Mouse (Mus musculus) right cerebral cortex, adult 2 months (tissue): ENCODE results near the gene Pdrg1.

Experiments
- DNase-seq, 2 experiments: peaks; one replicate each; pipeline ENCODE4 v3.0.0; 2021 to 2022; ENCODE audit warnings: low spot score in 2 of 2

The Pdrg1 gene

GRCm38 (mm10) chr2:153014758-153015593 is at the start of gene Pdrg1:
TSS of gene Pdrg1 (minus strand) at chr2:153015427.
- peak; percentile 95 to 96 for DNase-seq

- DNase-seq, result no peak
Measured at GRCm38 (mm10) chr2:153064190-153064970, 49.2 kb upstream of the Pdrg1 start.

- no peak for DNase-seq
Measured at GRCm38 (mm10) chr2:153063394-153063793, 48.2 kb upstream of the Pdrg1 start.

GRCm38 (mm10) chr2:153060216-153060615 is 45.0 kb upstream of the Pdrg1 start:
- no peak for DNase-seq

- no peak for DNase-seq
Measured at GRCm38 (mm10) chr2:153058365-153058764, 43.1 kb upstream of the Pdrg1 start.

GRCm38 (mm10) chr2:153055270-153055920 is 40.2 kb upstream of the Pdrg1 start:
- DNase-seq, result no peak

- no peak for DNase-seq
Measured at GRCm38 (mm10) chr2:153053896-153054295, 38.7 kb upstream of the Pdrg1 start.

GRCm38 (mm10) chr2:153052700-153053351 is 37.6 kb upstream of the Pdrg1 start:
- no peak for DNase-seq

- no peak for DNase-seq
Measured at GRCm38 (mm10) chr2:153051537-153051936, 36.3 kb upstream of the Pdrg1 start.

GRCm38 (mm10) chr2:153051095-153051494 is 35.9 kb upstream of the Pdrg1 start:
- DNase-seq, result no peak

GRCm38 (mm10) chr2:153049997-153050358 is 34.8 kb upstream of the Pdrg1 start:
- no peak for DNase-seq

GRCm38 (mm10) chr2:153049288-153049996 is 34.2 kb upstream of the Pdrg1 start:
- DNase-seq, result peak; percentile 60

GRCm38 (mm10) chr2:153047828-153048465 is 32.7 kb upstream of the Pdrg1 start:
- peak in 1 of 2 experiments; percentile 76 for DNase-seq

GRCm38 (mm10) chr2:153045884-153046299 is 30.7 kb upstream of the Pdrg1 start:
- DNase-seq, result peak; percentile 64 to 72

GRCm38 (mm10) chr2:153043886-153044285 is 28.7 kb upstream of the Pdrg1 start:
- DNase-seq, result no peak

- no peak for DNase-seq
Measured at GRCm38 (mm10) chr2:153036690-153037089, 21.5 kb upstream of the Pdrg1 start.

GRCm38 (mm10) chr2:153033545-153034230 is 18.5 kb upstream of the Pdrg1 start:
- DNase-seq, result no peak

- DNase-seq, result no peak
Measured at GRCm38 (mm10) chr2:153032973-153033372, 17.7 kb upstream of the Pdrg1 start.

GRCm38 (mm10) chr2:153032083-153032842 is 17.0 kb upstream of the Pdrg1 start:
- DNase-seq, result no peak
